Mouse (Mus musculus) cerebellum, adult 2 months (tissue): ENCODE measurements around the gene Akap2.

ENCODE experiments used
- CTCF ChIP-seq: fragments of 200-500 bp; IDR thresholded peaks from 2 replicates; pipeline ENCODE4 v1.5.1; 2011; ENCODE audit warnings: low read depth, mild to moderate bottlenecking, control low read depth, low read length, moderate library complexity, borderline replicate concordance; ENCODE audit not compliant: insufficient read depth
- POLR2A ChIP-seq: fragments of 200-500 bp; IDR thresholded peaks from 2 replicates; pipeline ENCODE4 v1.6.1; 2011; ENCODE audit warnings: low read length, control low read depth, borderline replicate concordance; ENCODE audit not compliant: insufficient read depth

GRCm38 (mm10) chr4:57775582-57775981 lies 58.1 kb downstream of the Akap2 start:
- no peak for TF ChIP-seq CTCF
- TF ChIP-seq POLR2A: no peak
